Mouse (Mus musculus) ZHBTc4 (cell line): ENCODE results near the gene Ugt1a6a.

Experiments used
- DNase-seq: peaks from one replicate; pipeline ENCODE4 v3.0.0-alpha.2; 2011; ENCODE audit warnings: low read depth, low spot score

Gene Ugt1a6a

GRCm38 (mm10) chr1:88267489-88267888 lies 132.9 kb downstream of the Ugt1a6a start:
- no peak for DNase-seq

DNA sequence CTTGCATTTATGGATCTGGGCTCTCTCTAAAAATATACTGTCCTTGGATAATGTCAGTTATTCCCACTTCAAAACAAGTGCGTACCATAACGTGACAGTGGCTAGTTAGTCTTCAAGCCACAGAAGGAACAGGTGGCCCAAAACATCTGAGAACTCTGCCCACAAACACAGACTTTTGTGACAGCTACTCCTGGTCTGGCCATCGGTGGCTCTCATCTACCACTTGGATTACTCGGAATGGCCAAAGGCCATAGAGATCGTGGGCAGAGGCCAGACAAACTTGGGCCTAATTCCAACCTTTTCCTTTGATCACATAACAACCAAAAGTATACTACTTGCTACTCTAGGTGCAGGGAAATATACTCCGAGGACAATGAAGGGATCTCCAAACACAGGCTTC lies 133.5 kb downstream of the Ugt1a6a start:
- no peak for DNase-seq
